Mouse (Mus musculus) left cerebral cortex, adult 8-10 months (tissue): ENCODE results near the gene Vmn2r61. TPM values are rescaled to one million over a fixed set of nuclear protein-coding genes. Genes with fewer than 3 reads are reported as not detected.

Experiments
- DNase-seq, 2 experiments: peaks; one replicate each; pipeline ENCODE4 v3.0.0; 2022; ENCODE audit warnings: low spot score in 2 of 2
- total RNA-seq, 4 experiments: library from RNA; stranded (reverse); gene quantifications; 2 replicates each; pipeline ENCODE4 v1.2.4; 2022

Gene Vmn2r61
- total RNA-seq = not detected

DNA sequence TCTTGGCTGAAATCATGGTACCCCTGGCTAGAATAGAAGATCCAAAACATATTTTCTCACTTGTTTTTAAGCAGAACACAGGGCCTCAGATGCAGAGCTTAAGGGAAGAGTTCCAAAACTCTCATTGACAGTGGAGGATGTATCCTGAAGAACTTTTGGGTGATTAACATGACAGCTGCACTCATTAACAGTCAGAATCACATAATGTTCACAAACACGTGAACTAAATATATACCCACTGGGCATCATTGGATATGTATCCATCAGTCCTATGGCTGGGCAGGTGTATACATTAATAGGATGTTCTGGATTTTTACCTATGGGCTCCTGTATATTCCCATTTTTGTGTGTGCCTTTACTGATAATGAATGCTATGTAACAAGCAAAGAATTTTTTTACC, at the start of gene Vmn2r61:
Vmn2r61 (plus strand) TSS at position 301 of the 400 bp plus-strand sequence.
- no peak for DNase-seq

Other genes starting within 250 kb of the Vmn2r61 start
- gene Vmn2r59, start 201.0 kb upstream of the Vmn2r61 start, total RNA-seq = not detected
- gene Vmn2r60, start 152.3 kb upstream of the Vmn2r61 start, total RNA-seq = under 1 TPM; 0.02 to 0.11 (median 0.07) TPM
- gene 4933421I07Rik, start 188.1 kb downstream of the Vmn2r61 start, total RNA-seq = not detected
- gene Zfp141, start 245.7 kb downstream of the Vmn2r61 start, total RNA-seq = 10 to 100 TPM; 13.6 to 22.7 (median 18.8) TPM